Mouse (Mus musculus): ENCODE results near the gene 2310030G06Rik.

2310030G06Rik gene

GRCm38 (mm10) chr9:50700921-50701691, 45.2 kb downstream of the 2310030G06Rik start:
- Histone ChIP-seq H3K27me3 (ENCODE audit: insufficient read depth, low read length) (peaks cover 34% of the 10 kb centered on the region), H3K9me3 (ENCODE audit: low read length) (no peaks in the 10 kb centered on the region), H3K36me3 (ENCODE audit: insufficient read depth, low read length) (peaks cover 24% of the 10 kb centered on the region), H3K4me3 (replicated peaks; ENCODE audit: low read length) (no peak overlapping the region), H3K4me1 (replicated peaks; ENCODE audit: low read depth, low read length) (peaks cover 36% of the 10 kb centered on the region)
- TF ChIP-seq POU5F1 (IDR thresholded peaks at IDR 0.05; ENCODE audit: borderline replicate concordance, low read length), result no peak
- no peak for TF ChIP-seq CTCF (conservative IDR thresholded peaks at IDR 0.05; ENCODE audit: low read length)
- no peak for TF ChIP-seq NANOG (IDR thresholded peaks at IDR 0.05; ENCODE audit: borderline replicate concordance, low read length)

- no peaks in the 10 kb centered on the region for H3K9me3 ChIP-seq (ENCODE audit: low read length)
- H3K36me3 ChIP-seq (ENCODE audit: insufficient read depth, low read length), result peaks cover 27% of the 10 kb centered on the region
- TF ChIP-seq POU5F1 (IDR thresholded peaks at IDR 0.05; ENCODE audit: borderline replicate concordance, low read length) (no peak), NANOG (IDR thresholded peaks at IDR 0.05; ENCODE audit: borderline replicate concordance, low read length) (no peak), CTCF (conservative IDR thresholded peaks at IDR 0.05; ENCODE audit: low read length) (no peak)
- H3K4me1 ChIP-seq (replicated peaks; ENCODE audit: low read depth, low read length), result peaks cover 28% of the 10 kb centered on the region
- H3K27me3 ChIP-seq (ENCODE audit: insufficient read depth, low read length), result peaks cover 34% of the 10 kb centered on the region
- H3K4me3 ChIP-seq (replicated peaks; ENCODE audit: low read length), result peak overlapping the region; percentile 79
These were observed 47.6 kb downstream of the 2310030G06Rik start for GRCm38 (mm10) chr9:50698418-50699409.

- Histone ChIP-seq H3K9me3 (ENCODE audit: low read length) (no peaks in the 10 kb centered on the region), H3K4me3 (replicated peaks; ENCODE audit: low read length) (peak overlapping the region; percentile 45), H3K27me3 (ENCODE audit: insufficient read depth, low read length) (peaks cover 34% of the 10 kb centered on the region), H3K4me1 (replicated peaks; ENCODE audit: low read depth, low read length) (peaks cover 38% of the 10 kb centered on the region), H3K36me3 (ENCODE audit: insufficient read depth, low read length) (peaks cover 29% of the 10 kb centered on the region)
- no peak for TF ChIP-seq CTCF (conservative IDR thresholded peaks at IDR 0.05; ENCODE audit: low read length)
- no peak for TF ChIP-seq NANOG (IDR thresholded peaks at IDR 0.05; ENCODE audit: borderline replicate concordance, low read length)
- TF ChIP-seq POU5F1 (IDR thresholded peaks at IDR 0.05; ENCODE audit: borderline replicate concordance, low read length), result no peak
These were observed 48.7 kb downstream of the 2310030G06Rik start for GRCm38 (mm10) chr9:50697706-50698041.

GRCm38 (mm10) chr9:50696851-50697705, 49.3 kb downstream of the 2310030G06Rik start:
- Histone ChIP-seq H3K4me1 (replicated peaks; ENCODE audit: low read depth, low read length) (peaks cover 41% of the 10 kb centered on the region), H3K36me3 (ENCODE audit: insufficient read depth, low read length) (peaks cover 26% of the 10 kb centered on the region), H3K4me3 (replicated peaks; ENCODE audit: low read length) (peak overlapping the region; percentile 45), H3K27me3 (ENCODE audit: insufficient read depth, low read length) (peaks cover 34% of the 10 kb centered on the region), H3K9me3 (ENCODE audit: low read length) (no peaks in the 10 kb centered on the region)
- TF ChIP-seq NANOG (IDR thresholded peaks at IDR 0.05; ENCODE audit: borderline replicate concordance, low read length) (no peak), CTCF (conservative IDR thresholded peaks at IDR 0.05; ENCODE audit: low read length) (no peak), POU5F1 (IDR thresholded peaks at IDR 0.05; ENCODE audit: borderline replicate concordance, low read length) (no peak)

GRCm38 (mm10) chr9:50695153-50695552, 51.2 kb downstream of the 2310030G06Rik start:
- Histone ChIP-seq H3K9me3 (ENCODE audit: low read length) (no peaks in the 10 kb centered on the region), H3K36me3 (ENCODE audit: insufficient read depth, low read length) (peaks cover 14% of the 10 kb centered on the region; the same call in 1 of the 2 replicates), H3K27me3 (ENCODE audit: insufficient read depth, low read length) (peaks cover 21% of the 10 kb centered on the region), H3K4me3 (replicated peaks; ENCODE audit: low read length) (no peak overlapping the region), H3K4me1 (replicated peaks; ENCODE audit: low read depth, low read length) (peaks cover 43% of the 10 kb centered on the region)
- TF ChIP-seq POU5F1 (IDR thresholded peaks at IDR 0.05; ENCODE audit: borderline replicate concordance, low read length) (no peak), CTCF (conservative IDR thresholded peaks at IDR 0.05; ENCODE audit: low read length) (no peak), NANOG (IDR thresholded peaks at IDR 0.05; ENCODE audit: borderline replicate concordance, low read length) (no peak)

- H3K36me3 ChIP-seq (ENCODE audit: insufficient read depth, low read length), result peaks cover 14% of the 10 kb centered on the region; the same call in 1 of the 2 replicates
- H3K9me3 ChIP-seq (ENCODE audit: low read length), result no peaks in the 10 kb centered on the region
- H3K4me1 ChIP-seq (replicated peaks; ENCODE audit: low read depth, low read length), result peaks cover 39% of the 10 kb centered on the region
- TF ChIP-seq POU5F1 (IDR thresholded peaks at IDR 0.05; ENCODE audit: borderline replicate concordance, low read length), result no peak
- no peak for TF ChIP-seq NANOG (IDR thresholded peaks at IDR 0.05; ENCODE audit: borderline replicate concordance, low read length)
- peak; percentile 46 for TF ChIP-seq CTCF (conservative IDR thresholded peaks at IDR 0.05; ENCODE audit: low read length)
- H3K27me3 ChIP-seq (ENCODE audit: insufficient read depth, low read length), result peaks cover 5% of the 10 kb centered on the region
- no peak overlapping the region for H3K4me3 ChIP-seq (replicated peaks; ENCODE audit: low read length)
These were observed 52.7 kb downstream of the 2310030G06Rik start for GRCm38 (mm10) chr9:50693631-50694030.

GRCm38 (mm10) chr9:50692626-50693580, 53.4 kb downstream of the 2310030G06Rik start:
- TF ChIP-seq NANOG (IDR thresholded peaks at IDR 0.05; ENCODE audit: borderline replicate concordance, low read length), result no peak
- no peak for TF ChIP-seq CTCF (conservative IDR thresholded peaks at IDR 0.05; ENCODE audit: low read length)
- no peak for TF ChIP-seq POU5F1 (IDR thresholded peaks at IDR 0.05; ENCODE audit: borderline replicate concordance, low read length)
- H3K36me3 ChIP-seq (ENCODE audit: insufficient read depth, low read length), result peaks cover 14% of the 10 kb centered on the region; the same call in 1 of the 2 replicates

More at GRCm38 (mm10) chr9:50692626-50693580, 53.4 kb downstream of the 2310030G06Rik start:
- Histone ChIP-seq H3K9me3 (ENCODE audit: low read length) (no peaks in the 10 kb centered on the region), H3K4me1 (replicated peaks; ENCODE audit: low read depth, low read length) (peaks cover 32% of the 10 kb centered on the region), H3K27me3 (ENCODE audit: insufficient read depth, low read length) (no peaks in the 10 kb centered on the region), H3K4me3 (replicated peaks; ENCODE audit: low read length) (no peak overlapping the region)
